Mouse (Mus musculus): ENCODE measurements around the gene Klk13.

Klk13 gene

DNA sequence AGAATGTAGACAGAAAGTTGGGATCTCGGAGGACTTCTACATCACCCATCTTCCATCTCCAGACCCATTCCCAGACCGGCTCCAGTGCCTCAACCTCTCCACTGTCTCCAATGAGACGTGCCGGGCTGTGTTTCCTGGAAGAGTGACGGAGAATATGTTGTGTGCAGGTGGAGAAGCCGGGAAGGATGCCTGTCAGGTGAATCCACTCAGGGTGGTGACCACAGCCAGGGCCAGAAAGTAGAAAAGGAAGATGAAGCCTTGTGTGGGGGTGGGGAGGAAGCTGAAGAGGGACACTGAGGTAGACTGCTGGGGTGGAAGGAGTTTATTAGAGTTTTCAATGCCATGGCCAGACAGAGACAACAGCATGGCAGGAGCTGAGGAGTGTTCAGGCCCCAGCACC, 59.5 kb downstream of the Klk13 start:
- DNase-seq (ENCODE audit: low spot score) = no peak

DNA sequence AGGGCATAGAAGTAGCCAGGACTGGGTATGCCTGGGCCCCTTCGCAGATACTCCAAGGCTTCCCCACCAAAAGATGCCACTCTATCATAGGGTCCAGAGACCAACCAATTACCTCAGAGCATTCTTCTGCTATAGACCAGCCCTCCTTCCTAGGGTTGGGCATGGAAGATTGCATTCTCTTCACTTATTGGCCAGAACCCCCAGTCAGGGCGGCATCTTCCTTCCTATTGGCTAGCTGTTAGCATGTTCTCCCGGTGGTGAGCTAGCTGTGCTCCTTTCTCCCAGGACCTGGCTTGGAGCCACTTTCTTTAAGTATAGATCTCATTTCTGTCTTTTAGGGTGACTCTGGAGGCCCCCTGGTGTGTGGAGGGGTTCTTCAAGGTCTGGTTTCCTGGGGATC, 60.5 kb downstream of the Klk13 start:
- DNase-seq (ENCODE audit: low spot score) = no peak

DNA sequence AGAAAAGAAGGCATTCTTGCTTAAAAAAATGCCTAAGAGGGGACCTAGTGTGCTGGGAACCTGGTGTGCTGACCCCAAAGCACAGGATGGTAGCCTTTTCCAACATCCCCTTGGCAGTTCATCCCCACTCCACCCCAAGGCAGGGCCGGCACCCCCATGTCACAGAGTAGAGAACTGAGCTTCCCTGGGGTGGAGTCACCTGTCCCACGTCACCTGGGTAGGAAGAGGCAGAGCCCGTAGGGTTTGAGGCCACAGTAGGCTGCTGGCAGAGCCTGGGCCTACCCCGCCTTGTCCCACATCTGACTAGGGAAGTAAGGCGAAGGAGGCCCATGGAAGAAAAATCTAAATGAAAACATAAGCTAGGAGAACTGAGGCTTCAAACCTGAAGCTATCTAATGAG, 62.0 kb downstream of the Klk13 start, which contains the start of gene Klk11:
TSS of gene Klk11 (plus strand) at position 241 of the 400 bp plus-strand sequence.
- DNase-seq (ENCODE audit: low spot score) = no peak

DNA sequence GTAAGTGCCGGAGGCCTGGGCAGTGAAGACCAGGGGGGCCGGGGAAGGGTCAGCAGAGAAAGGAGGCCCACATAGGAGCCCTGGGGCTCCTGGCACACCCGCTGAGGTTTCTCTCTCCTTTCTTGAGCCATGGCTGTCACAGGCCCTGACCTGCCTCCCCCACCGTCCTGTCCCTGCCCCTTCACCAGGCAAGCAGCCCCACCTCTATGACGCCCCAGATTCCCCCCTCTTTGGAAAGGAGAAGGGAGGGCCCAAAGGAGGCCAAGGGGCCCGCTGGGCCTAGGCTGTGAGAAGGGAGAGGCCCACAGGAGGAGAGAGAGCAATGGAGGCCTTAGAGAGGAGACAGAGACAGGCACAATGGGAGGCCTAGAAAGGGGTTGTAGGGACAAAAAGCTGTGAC, 62.4 kb downstream of the Klk13 start:
- no peak for DNase-seq (ENCODE audit: low spot score)

DNA sequence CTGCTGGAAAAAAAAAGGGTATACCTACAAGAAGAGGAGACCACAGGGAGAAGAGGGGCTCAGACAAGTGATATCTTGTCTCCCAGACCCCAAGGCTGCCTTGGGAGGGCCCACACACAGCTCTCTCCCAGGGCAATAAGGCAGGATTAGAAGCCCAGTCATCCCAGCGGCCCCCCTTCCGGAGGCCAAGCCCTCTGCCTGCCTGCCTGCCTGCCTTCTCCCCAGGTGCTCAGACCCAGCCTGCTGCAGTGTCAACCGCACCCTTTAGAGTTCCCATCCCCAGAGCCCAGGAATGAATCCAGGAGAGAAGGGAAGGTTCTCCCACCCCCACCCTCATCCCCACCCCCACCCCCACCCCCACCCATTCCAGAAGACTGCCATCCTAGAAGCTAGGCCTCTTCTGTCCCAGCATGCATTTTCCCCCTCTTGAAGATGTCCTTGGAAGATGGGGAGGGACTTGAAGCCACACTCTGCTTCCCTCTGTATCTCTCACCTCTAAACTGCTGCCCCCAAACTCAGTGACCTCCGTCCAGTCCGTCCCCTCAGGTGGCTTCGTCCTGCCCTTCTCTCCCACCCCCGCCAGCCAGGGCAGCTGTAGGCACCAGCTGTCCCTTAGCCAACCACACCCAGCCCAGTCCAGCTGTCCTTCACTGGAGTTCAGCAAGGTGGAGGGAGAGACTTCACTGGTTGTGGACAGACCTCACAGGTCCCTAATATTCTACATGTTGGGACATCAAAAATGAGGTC, 63.1 kb downstream of the Klk13 start:
- DNase-seq (ENCODE audit: low spot score) = no peak

DNA sequence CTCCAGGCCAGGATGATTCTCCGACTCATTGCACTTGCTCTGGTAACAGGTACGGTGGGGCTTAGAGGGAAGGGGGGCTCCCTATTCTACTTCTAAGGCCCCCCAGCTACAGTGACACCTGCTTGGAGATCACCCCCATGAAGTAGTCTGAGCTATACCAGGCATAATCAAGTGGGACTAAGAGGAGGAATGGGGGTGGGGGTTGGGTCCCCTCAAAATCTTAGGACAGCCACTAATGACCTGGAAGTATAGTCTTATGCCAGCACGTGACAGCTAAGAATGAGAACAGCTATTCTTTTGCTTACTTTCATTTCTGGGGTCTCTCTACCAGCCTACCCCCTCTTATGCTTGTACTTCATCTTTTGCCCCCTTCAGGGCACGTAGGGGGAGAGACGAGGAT, 64.1 kb downstream of the Klk13 start:
- DNase-seq (ENCODE audit: low spot score) = no peak
